ENCODE assay signal across 37 mouse cellular contexts in the genomic region with DNA sequence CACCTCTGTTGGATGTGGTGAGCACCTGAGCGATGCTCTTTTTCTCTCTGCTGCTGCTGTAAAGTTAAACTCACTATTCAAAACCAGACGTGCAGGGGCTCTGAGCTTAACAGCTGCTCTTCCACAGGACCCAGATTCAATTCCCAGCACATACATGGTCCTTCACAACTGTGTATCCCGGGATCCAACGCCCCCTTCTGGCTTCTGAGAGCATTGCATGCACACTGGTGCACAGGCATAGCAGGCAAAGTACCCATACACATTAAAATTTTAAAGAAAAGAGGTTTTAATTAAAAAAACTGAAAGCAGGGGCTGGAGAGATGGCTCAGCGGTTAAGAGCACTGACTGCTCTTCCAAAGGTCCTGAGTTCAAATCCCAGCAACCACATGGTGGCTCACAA. TPM values are rescaled to one million over a fixed set of nuclear protein-coding genes. Genes with fewer than 3 reads are reported as not detected.
A peak's percentile ranks its signal among the peaks of the same experiment; 100 is the strongest.
DNase-seq lines count a peak whose midpoint lies in the region; ATAC-seq and TF ChIP-seq lines count a peak whose summit lies in the region.
"Had no signal": no experiment of that assay in that cellular context is flagged by ENCODE, and none has a peak within 500 bp of the region (broad histone marks: within the 10 kb centered on the region; RNA-seq: fewer than 3 reads in every experiment).

No protein-coding gene starts in this region.

- ATAC-seq in forebrain, embryonic 13.5 days: no peak
- ATAC-seq: forebrain, embryonic 15.5 days; inflammation-experienced regulatory T-cells, adult 6 months had no signal

- no peak overlapping the region for H3K4me2 ChIP-seq in forebrain, embryonic 13.5 days
- H3K4me2 ChIP-seq: embryonic facial prominence, embryonic 12.5 days; forebrain, embryonic 15.5 days; heart, embryonic 13.5 days; hindbrain, embryonic 15.5 days; limb, embryonic 12.5 days; liver, embryonic 15.5 days; neural tube, embryonic 15.5 days; stomach, embryonic 15.5 days had no signal

- 54% methylated on average over 5 of the region's 5 CpGs for WGBS in cerebellum, adult 2 months
- 61% methylated on average over 5 of the region's 5 CpGs for WGBS in liver, adult 2 months
- 53% methylated on average over 5 of the region's 5 CpGs for WGBS in forebrain, embryonic 13.5 days

- TF ChIP-seq POLR2A in cerebellum, adult 2 months (IDR thresholded peaks at IDR 0.05; ENCODE audit: borderline replicate concordance, insufficient read depth, low read length): no peak
- TF ChIP-seq POLR2A in liver, adult 2 months (IDR thresholded peaks at IDR 0.05; ENCODE audit: extremely low read depth, insufficient read depth, low read length): no peak
- no peak for TF ChIP-seq POLR2A in testis, adult 2 months (IDR thresholded peaks at IDR 0.05; ENCODE audit: control insufficient read depth, low read depth, low read length)

- no peak overlapping the region for H3K4me3 ChIP-seq in cerebellum, adult 2 months (replicated peaks; ENCODE audit: insufficient read depth, low read depth, low read length)
- no peak overlapping the region for H3K4me3 ChIP-seq in liver, adult 2 months (ENCODE audit: insufficient read depth, low read depth, low read length)
- H3K4me3 ChIP-seq in testis, adult 2 months (ENCODE audit: control insufficient read depth, low read depth, low read length): no peak overlapping the region
- no peak overlapping the region for H3K4me3 ChIP-seq in forebrain, embryonic 13.5 days
- H3K4me3 ChIP-seq: embryonic facial prominence, embryonic 12.5 days; forebrain, embryonic 15.5 days; heart, embryonic 13.5 days; hindbrain, embryonic 10.5 days; hindbrain, embryonic 15.5 days; limb, embryonic 12.5 days; liver, embryonic 15.5 days; megakaryocyte, embryonic 14.5 days; neural tube, embryonic 15.5 days; stomach, embryonic 15.5 days had no signal

- H3K36me3 ChIP-seq in liver, adult 2 months (ENCODE audit: control insufficient read depth, insufficient read depth, low read length): no peaks in the 10 kb centered on the region
- no peaks in the 10 kb centered on the region for H3K36me3 ChIP-seq in testis, adult 2 months (ENCODE audit: control insufficient read depth, insufficient read depth, low read length)
- H3K36me3 ChIP-seq in forebrain, embryonic 13.5 days (ENCODE audit: poor library complexity, severe bottlenecking): no peaks in the 10 kb centered on the region
- H3K36me3 ChIP-seq: embryonic facial prominence, embryonic 12.5 days; forebrain, embryonic 15.5 days; heart, embryonic 13.5 days; hindbrain, embryonic 10.5 days; hindbrain, embryonic 15.5 days; limb, embryonic 12.5 days; liver, embryonic 15.5 days; neural tube, embryonic 15.5 days; stomach, embryonic 15.5 days had no signal

- H3K79me2 ChIP-seq in liver, adult 2 months (ENCODE audit: control insufficient read depth, insufficient read depth, low read length): no peaks in the 10 kb centered on the region

- H3K9ac ChIP-seq in liver, adult 2 months (ENCODE audit: low read depth, low read length): no peak overlapping the region
- H3K9ac ChIP-seq in forebrain, embryonic 13.5 days: no peak overlapping the region
- H3K9ac ChIP-seq: embryonic facial prominence, embryonic 12.5 days; forebrain, embryonic 15.5 days; heart, embryonic 13.5 days; hindbrain, embryonic 15.5 days; limb, embryonic 12.5 days; liver, embryonic 15.5 days; neural tube, embryonic 15.5 days; stomach, embryonic 15.5 days had no signal

- H3K9me3 ChIP-seq in forebrain, embryonic 13.5 days (replicated peaks): no peaks in the 10 kb centered on the region
- H3K9me3 ChIP-seq: embryonic facial prominence, embryonic 12.5 days; forebrain, embryonic 15.5 days; heart, embryonic 13.5 days; hindbrain, embryonic 10.5 days; hindbrain, embryonic 15.5 days; limb, embryonic 12.5 days; liver, embryonic 15.5 days; neural tube, embryonic 15.5 days; stomach, embryonic 15.5 days had no signal

- DNase-seq in cerebellum, adult 2 months: no peak
- DNase-seq in cerebellum, adult 11-12 months: no peak
- no peak for DNase-seq in liver, adult 2 months (ENCODE audit: extremely low read depth, low read depth, low spot score)
- DNase-seq in liver (no peak), MN1 (ENCODE audit: low spot score) (no peak)
- DNase-seq in testis, postnatal 10 days (ENCODE audit: low spot score): no peak
- DNase-seq: adrenal gland, adult 8-10 months; cerebellum, adult 9-11 months; embryo, embryonic 11 days; heart, postnatal 10 days; kidney, adult 2 months; kidney, postnatal 10 days; lung, postnatal 4 days; midbrain, embryonic 14.5 days; right cerebral cortex, postnatal 14 days; thymus, adult 2 months; thymus, postnatal 36 days had no signal

- H3K27me3 ChIP-seq in cerebellum, adult 2 months (ENCODE audit: control insufficient read depth, insufficient read depth, low read length): no peaks in the 10 kb centered on the region
- peaks cover 5% of the 10 kb centered on the region; the same call in 1 of the 2 replicates for H3K27me3 ChIP-seq in liver, adult 2 months (ENCODE audit: control insufficient read depth, insufficient read depth, low read length)
- H3K27me3 ChIP-seq in testis, adult 2 months (ENCODE audit: control insufficient read depth, insufficient read depth, low read length): no peaks in the 10 kb centered on the region
- H3K27me3 ChIP-seq in forebrain, embryonic 13.5 days: peaks cover 13% of the 10 kb centered on the region; the same call in 1 of the 2 replicates
- H3K27me3 ChIP-seq: forebrain, embryonic 15.5 days; hindbrain, embryonic 15.5 days had no signal

- 0 out of 2 replicates have a peak, but pooled peaks have one; percentile 5 for TF ChIP-seq CTCF in cerebellum, adult 2 months (IDR thresholded peaks at IDR 0.05; ENCODE audit: borderline replicate concordance, insufficient read depth, low read depth, low read length)
- TF ChIP-seq CTCF in liver, adult 2 months (IDR thresholded peaks at IDR 0.05; ENCODE audit: low read depth, low read length): peak; percentile 13; the same call in 1 of the 2 replicates
- peak; percentile 57; the same call in 1 of the 2 replicates for TF ChIP-seq CTCF in testis, adult 2 months (IDR thresholded peaks at IDR 0.05; ENCODE audit: control insufficient read depth, insufficient read depth, insufficient replicate concordance, low read depth, low read length)

- H3K27ac ChIP-seq in cerebellum, adult 2 months (ENCODE audit: insufficient read depth, low read length): no peak overlapping the region
- no peak overlapping the region for H3K27ac ChIP-seq in liver, adult 2 months (replicated peaks; ENCODE audit: insufficient read depth, low read depth, low read length)
- no peak overlapping the region for H3K27ac ChIP-seq in testis, adult 2 months (ENCODE audit: control insufficient read depth, insufficient read depth, low read depth, low read length)
- no peak overlapping the region for H3K27ac ChIP-seq in forebrain, embryonic 13.5 days
- H3K27ac ChIP-seq: embryonic facial prominence, embryonic 12.5 days; forebrain, embryonic 15.5 days; heart, embryonic 13.5 days; hindbrain, embryonic 10.5 days; hindbrain, embryonic 15.5 days; limb, embryonic 12.5 days; liver, embryonic 15.5 days; neural tube, embryonic 15.5 days; stomach, embryonic 15.5 days had no signal

- H3K4me1 ChIP-seq in cerebellum, adult 2 months (ENCODE audit: control insufficient read depth, insufficient read depth, low read length): peaks cover 9% of the 10 kb centered on the region
- no peaks in the 10 kb centered on the region for H3K4me1 ChIP-seq in liver, adult 2 months (ENCODE audit: control insufficient read depth, insufficient read depth, low read length)
- H3K4me1 ChIP-seq in testis, adult 2 months (ENCODE audit: control insufficient read depth, insufficient read depth, low read length): no peaks in the 10 kb centered on the region; the same call in 1 of the 2 replicates
- H3K4me1 ChIP-seq in forebrain, embryonic 13.5 days: no peaks in the 10 kb centered on the region
- H3K4me1 ChIP-seq: embryonic facial prominence, embryonic 12.5 days; forebrain, embryonic 15.5 days; hindbrain, embryonic 10.5 days; hindbrain, embryonic 15.5 days; liver, embryonic 15.5 days; stomach, embryonic 15.5 days had no signal

RNA-seq across cellular contexts. Expression of a gene that starts 12.6 kb away (rescaled TPM):
- 37.1 and 42.8 TPM in 2 replicates for polyA plus RNA-seq in cerebellum, adult 2 months (2012; rRNA removed)
- 3.9 and 5.2 TPM in 2 replicates for total RNA-seq in liver, adult 2 months (2014; rRNA removed)
- polyA plus RNA-seq in liver, adult 2 months (2012; rRNA removed): 6.4 and 6.5 TPM in 2 replicates
- 7.8 and 9.0 TPM in 2 replicates for polyA plus RNA-seq in testis, adult 2 months (2012; rRNA removed)
- 8.9 and 9.5 TPM in 2 replicates for polyA plus RNA-seq in forebrain, embryonic 13.5 days (2015; fragmentation: Nextera tagmentation; extraction: Ambion mirVana)

RNA-seq across cellular contexts. Expression of a gene that starts 36.6 kb away (rescaled TPM):
- polyA plus RNA-seq in cerebellum, adult 2 months (2012; rRNA removed): 7.1 and 7.4 TPM in 2 replicates
- 1.6 and 2.6 TPM in 2 replicates for total RNA-seq in liver, adult 2 months (2014; rRNA removed)
- polyA plus RNA-seq in liver, adult 2 months (2012; rRNA removed): 2.2 and 7.4 TPM in 2 replicates
- 14.8 and 14.9 TPM in 2 replicates for polyA plus RNA-seq in testis, adult 2 months (2012; rRNA removed)
- polyA plus RNA-seq in forebrain, embryonic 13.5 days (2015; fragmentation: Nextera tagmentation; extraction: Ambion mirVana): 26.8 and 29.0 TPM in 2 replicates

RNA-seq across cellular contexts. Expression of a gene that starts 46.4 kb away (rescaled TPM):
- 38.1 and 38.8 TPM in 2 replicates for polyA plus RNA-seq in cerebellum, adult 2 months (2012; rRNA removed)
- total RNA-seq in liver, adult 2 months (2014; rRNA removed): not detected in 2 replicates
- polyA plus RNA-seq in liver, adult 2 months (2012; rRNA removed): not detected in 2 replicates
- not detected in 2 replicates for polyA plus RNA-seq in testis, adult 2 months (2012; rRNA removed)
- polyA plus RNA-seq in forebrain, embryonic 13.5 days (2015; fragmentation: Nextera tagmentation; extraction: Ambion mirVana): 8.5 and 18.1 TPM in 2 replicates
- total RNA-seq: adrenal gland, adult 8-10 months; CH12.LX; gastrocnemius, adult 18-20 months; gastrocnemius, postnatal 4 days; heart, adult 8-10 months; heart, postnatal 10 days had no signal
- polyA plus RNA-seq: C2C12; heart, embryonic 13.5 days; inflammation-experienced regulatory T-cells, adult 6 months; large intestine, adult 2 months; liver, embryonic 15.5 days; lung, embryonic 16.5 days had no signal

Comparison
In these comparisons a context has a peak if more than half of its experiments do, and no peak if none do; other contexts are left out.
1. CTCF ChIP-seq: peak in every context shown above with its lines; median percentile 57 in testis, adult 2 months; 13 in liver, adult 2 months; 5 in cerebellum, adult 2 months.